ENCODE assay signal across 19 mouse cellular contexts in genomic region chr15:81047497-81047896, GRCm38 (mm10).
DNase-seq lines count a peak whose midpoint lies in the region; ATAC-seq and TF ChIP-seq lines count a peak whose summit lies in the region.
"Had no signal": no experiment of that assay in that cellular context is flagged by ENCODE, and none has a peak within 500 bp of the region (broad histone marks: within the 10 kb centered on the region; RNA-seq: fewer than 3 reads in every experiment).

No protein-coding gene starts in this region.

- H3K36me3 ChIP-seq in heart, embryonic 10.5 days = peaks cover 10% of the 10 kb centered on the region
- no peaks in the 10 kb centered on the region for H3K36me3 ChIP-seq in liver, embryonic 14.5 days (replicated peaks; ENCODE audit: control insufficient read depth, insufficient read depth, low read depth)
- no peaks in the 10 kb centered on the region for H3K36me3 ChIP-seq in forebrain, embryonic 14.5 days (ENCODE audit: control insufficient read depth, insufficient read depth, low read length)

- no peak overlapping the region for H3K4me2 ChIP-seq in liver, embryonic 14.5 days (ENCODE audit: low read depth)
- no peak overlapping the region for H3K4me2 ChIP-seq in forebrain, embryonic 14.5 days (ENCODE audit: low read length)
- H3K4me2 ChIP-seq: embryonic facial prominence, embryonic 13.5 days had no signal

- no peaks in the 10 kb centered on the region for H3K27me3 ChIP-seq in heart, embryonic 10.5 days (ENCODE audit: insufficient read depth, poor library complexity, severe bottlenecking)
- no peaks in the 10 kb centered on the region; the same call in 1 of the 2 replicates for H3K27me3 ChIP-seq in liver, embryonic 14.5 days (ENCODE audit: control insufficient read depth, insufficient read depth, low read length)
- H3K27me3 ChIP-seq in forebrain, embryonic 14.5 days (replicated peaks; ENCODE audit: control insufficient read depth, insufficient read depth, low read length) = no peaks in the 10 kb centered on the region
- H3K27me3 ChIP-seq: embryonic facial prominence, embryonic 13.5 days had no signal

- ATAC-seq in liver, embryonic 14.5 days (ENCODE audit: insufficient read depth) = peak; percentile 75
- no peak for ATAC-seq in forebrain, embryonic 14.5 days
- ATAC-seq: hindbrain, postnatal 0 days had no signal

- H3K4me1 ChIP-seq in heart, embryonic 10.5 days = peaks cover 43% of the 10 kb centered on the region
- peaks cover 0 to 10% of the 10 kb centered on the region in 2 experiments; a peak in 3 of 4 replicates for H3K4me1 ChIP-seq in liver, embryonic 14.5 days (replicated peaks; ENCODE audit: control insufficient read depth in 2 of 2, insufficient read depth in 2 of 2, low read length in 1 of 2)
- H3K4me1 ChIP-seq in forebrain, embryonic 14.5 days (ENCODE audit: control insufficient read depth, insufficient read depth, low read length) = no peaks in the 10 kb centered on the region

- no peak for TF ChIP-seq CTCF in liver, embryonic 14.5 days (IDR thresholded peaks at IDR 0.05; ENCODE audit: low read depth)

- TF ChIP-seq EP300 in liver, embryonic 14.5 days (IDR thresholded peaks at IDR 0.05; ENCODE audit: low read depth) = peak; percentile 79

- peak; percentile 80 for DNase-seq in heart, embryonic 10.5 days (ENCODE audit: low spot score)
- DNase-seq in heart, postnatal 36 days = no peak
- DNase-seq in 416B (ENCODE audit: low read depth) = peak; percentile 93
- peak; percentile 60 for DNase-seq in c-Kit-positive CD71-negative TER-119-negative erythroid progenitor cells, embryonic 14.5 days (ENCODE audit: low read depth)
- DNase-seq in liver, embryonic 14.5 days (ENCODE audit: low read depth in 3 of 3, low spot score in 3 of 3) = peak; percentile 51 to 54 (median 52)
- no peak for DNase-seq in cerebellum, postnatal 10 days
- DNase-seq in forebrain, embryonic 14.5 days (ENCODE audit: low spot score) = no peak
- DNase-seq in thymus, postnatal 14 days = no peak
- DNase-seq: adrenal gland, postnatal 25 days; B cell, adult 2 months; cerebellum, postnatal 36 days; heart, postnatal 14 days; kidney, adult 2 months; kidney, postnatal 36 days; lung, adult 2 months; lung, postnatal 4 days had no signal

- H3K9me3 ChIP-seq in heart, embryonic 10.5 days = no peaks in the 10 kb centered on the region
- H3K9me3 ChIP-seq in liver, embryonic 14.5 days (ENCODE audit: control insufficient read depth, low read length) = no peaks in the 10 kb centered on the region
- H3K9me3 ChIP-seq in forebrain, embryonic 14.5 days (replicated peaks; ENCODE audit: control insufficient read depth, low read length) = no peaks in the 10 kb centered on the region
- H3K9me3 ChIP-seq: embryonic facial prominence, embryonic 13.5 days; forebrain, embryonic 10.5 days had no signal

- no peak overlapping the region for H3K27ac ChIP-seq in heart, embryonic 10.5 days
- H3K27ac ChIP-seq in liver, embryonic 14.5 days = no peak overlapping the region
- H3K27ac ChIP-seq in forebrain, embryonic 14.5 days (ENCODE audit: low read depth, low read length) = no peak overlapping the region
- H3K27ac ChIP-seq: embryonic facial prominence, embryonic 13.5 days; forebrain, embryonic 10.5 days; hindbrain, postnatal 0 days had no signal

- H3K4me3 ChIP-seq in heart, embryonic 10.5 days = no peak overlapping the region
- no peak overlapping the region for H3K4me3 ChIP-seq in liver, embryonic 14.5 days (ENCODE audit: insufficient read depth in 1 of 2, low read depth in 2 of 2, low read length in 2 of 2)
- no peak overlapping the region for H3K4me3 ChIP-seq in forebrain, embryonic 14.5 days (ENCODE audit: low read depth, low read length)
- H3K4me3 ChIP-seq: embryonic facial prominence, embryonic 13.5 days; forebrain, embryonic 10.5 days had no signal

- H3K9ac ChIP-seq in liver, embryonic 14.5 days (replicated peaks) = no peak overlapping the region
- H3K9ac ChIP-seq in forebrain, embryonic 14.5 days (ENCODE audit: low read length) = no peak overlapping the region
- H3K9ac ChIP-seq: embryonic facial prominence, embryonic 13.5 days had no signal

- intact Hi-C loops in heart, postnatal 36 days (cut with DNase I) = loop anchor here (5.0 kb wide), 1 partner anchor 340 kb away; no protein-coding TSS in a partner anchor

- 20% methylated on average over 10 of the region's 10 CpGs for WGBS in heart, embryonic 10.5 days
- 9% methylated on average over 10 of the region's 10 CpGs for WGBS in liver, embryonic 14.5 days (ENCODE audit: insufficient replicate concordance)
- 68% methylated on average over 10 of the region's 10 CpGs for WGBS in forebrain, embryonic 14.5 days

Comparison
In these comparisons a context has a peak if more than half of its experiments do, and no peak if none do; other contexts are left out.
1. DNase-seq: peak in heart, embryonic 10.5 days (single experiment), 416B (single experiment), c-Kit-positive CD71-negative TER-119-negative erythroid progenitor cells, embryonic 14.5 days (single experiment) and liver, embryonic 14.5 days (3 of 3); none in heart, postnatal 36 days (0 of 2), cerebellum, postnatal 10 days (0 of 2), forebrain, embryonic 14.5 days (single experiment) and thymus, postnatal 14 days (single experiment).